Mouse (Mus musculus) heart, embryonic 14.5 days (tissue): ENCODE results near the gene Mast4. TPM values are rescaled to one million over a fixed set of nuclear protein-coding genes. Genes with fewer than 3 reads are reported as not detected.
A peak's percentile ranks its signal among the peaks of the same experiment; 100 is the strongest.

Source experiments
- ATAC-seq: fragments of 200-750 bp; cut with Nextera tagmentation; 2 replicates; pipeline ENCODE4 v1.8.0; 2017; ENCODE audit warnings: low read depth, moderate TSS enrichment; ENCODE audit not compliant: insufficient number of reproducible peaks, insufficient read depth, low FRiP score
- H3K27ac ChIP-seq, 2 experiments: fragments of 200-500 bp in 1 of 2; fragments of 300-500 bp in 1 of 2; sonication (generic) in 1 of 2; replicated peaks in 1 of 2; 2 replicates each; pipeline ENCODE4 v1.5.1; 2012 to 2014; ENCODE audit warnings: low read depth in 2 of 2, low read length in 2 of 2, control low read depth in 1 of 2, mild to moderate bottlenecking in 1 of 2, mixed read lengths in 1 of 2; ENCODE audit not compliant: control insufficient read depth in 1 of 2, insufficient read depth in 1 of 2
- H3K27me3 ChIP-seq: fragments of 300-500 bp; sonication (generic); 2 replicates; pipeline ENCODE4 v1.6.1; 2014; ENCODE audit warnings: mild to moderate bottlenecking, low read length, control low read depth; ENCODE audit not compliant: control insufficient read depth, insufficient read depth
- H3K36me3 ChIP-seq: fragments of 300-500 bp; sonication (generic); 2 replicates; pipeline ENCODE4 v1.6.1; 2014; ENCODE audit warnings: mild to moderate bottlenecking, control low read depth, low read length, mixed read lengths; ENCODE audit not compliant: control insufficient read depth, insufficient read depth
- H3K4me1 ChIP-seq, 2 experiments: fragments of 200-500 bp in 1 of 2; fragments of 300-500 bp in 1 of 2; sonication (generic) in 1 of 2; 2 replicates each; pipeline ENCODE4 v1.6.1; 2012 to 2014; ENCODE audit warnings: low read length in 2 of 2, control low read depth in 1 of 2, mixed read lengths in 1 of 2; ENCODE audit not compliant: control insufficient read depth in 2 of 2, insufficient read depth in 2 of 2
- H3K4me2 ChIP-seq: fragments of 300-500 bp; sonication (generic); 2 replicates; pipeline ENCODE4 v1.6.1; 2014; ENCODE audit warnings: mild to moderate bottlenecking, low read length
- H3K4me3 ChIP-seq, 2 experiments: fragments of 200-500 bp in 1 of 2; fragments of 300-500 bp in 1 of 2; sonication (generic) in 1 of 2; 2 replicates each; pipeline ENCODE4 v1.5.1; 2012 to 2014; ENCODE audit warnings: low read length in 2 of 2, mild to moderate bottlenecking in 2 of 2, control low read depth in 1 of 2, low read depth in 1 of 2, moderate library complexity in 1 of 2; ENCODE audit not compliant: control insufficient read depth in 1 of 2, insufficient read depth in 1 of 2
- H3K9ac ChIP-seq: fragments of 300-500 bp; sonication (generic); 2 replicates; pipeline ENCODE4 v1.6.1; 2014; ENCODE audit warnings: mild to moderate bottlenecking, low read length
- H3K9me3 ChIP-seq: fragments of 300-500 bp; sonication (generic); 2 replicates; pipeline ENCODE4 v1.6.1; 2016; ENCODE audit warnings: low read length, control low read depth; ENCODE audit not compliant: control insufficient read depth
- whole genome bisulfite sequencing: fragments of 180-500 bp; shearing (Covaris S2); extraction: QIAGEN DNeasy Blood & Tissue Kit; methylation state at CpG from one replicate; pipeline ENCODE4 v1.1.7; 2014; 5-methylcytosine and 5-hydroxymethylcytosine counted together
- polyA plus RNA-seq: library from polyadenylated mRNA; unstranded; fragments of >200 nt; fragmentation: Nextera tagmentation; extraction: Ambion mirVana; gene quantifications from 2 replicates; pipeline ENCODE4 v1.2.1, GENCODE M21; 2014

The Mast4 gene
- polyA plus RNA-seq, 1 experiment from 2014 or later = 54.1 TPM

DNA sequence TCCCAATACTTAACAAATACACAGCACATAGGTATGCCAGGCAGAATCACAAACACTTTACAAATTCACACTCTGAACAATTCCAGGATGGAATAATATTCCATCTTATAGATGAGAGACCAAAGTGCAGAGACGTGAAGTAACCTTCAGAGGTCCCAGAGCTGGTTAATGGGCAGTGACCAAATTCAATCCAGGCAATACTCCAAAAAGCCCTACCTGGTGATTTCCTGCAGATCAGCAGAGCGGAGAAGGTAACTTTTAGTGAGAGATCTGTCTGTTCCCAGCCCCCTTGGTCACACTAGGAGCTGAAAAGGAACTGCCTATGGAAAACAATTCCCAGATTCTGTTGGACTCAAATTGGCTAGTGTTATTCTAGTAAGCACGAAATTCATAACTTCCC, 316.6 kb downstream of the Mast4 start:
- Histone ChIP-seq H3K4me2 (no peak overlapping the region), H3K36me3 (no peaks in the 10 kb centered on the region), H3K9me3 (no peaks in the 10 kb centered on the region), H3K4me1 (peaks cover 4 to 14% of the 10 kb centered on the region in 2 experiments), H3K4me3 (no peak overlapping the region), H3K27ac (no peak overlapping the region), H3K9ac (no peak overlapping the region), H3K27me3 (no peaks in the 10 kb centered on the region)
- ATAC-seq = no peak
- WGBS = 93% methylated on average over 3 of the region's 3 CpGs

- Histone ChIP-seq H3K27ac (peak overlapping the region; percentile 51 to 56; a peak in 2 of 4 replicates), H3K4me2 (no peak overlapping the region), H3K27me3 (no peaks in the 10 kb centered on the region), H3K4me3 (no peak overlapping the region), H3K4me1 (peaks cover 2 to 5% of the 10 kb centered on the region in 2 experiments; a peak in 2 of 4 replicates), H3K9me3 (peaks cover 4% of the 10 kb centered on the region; the same call in 1 of the 2 replicates), H3K36me3 (no peaks in the 10 kb centered on the region), H3K9ac (no peak overlapping the region)
- ATAC-seq = peak; percentile 47; the same call in 1 of the 2 replicates
- WGBS = 59% methylated on average over 3 of the region's 3 CpGs
Observed at GRCm38 (mm10) chr13:103015131-103015750, 319.1 kb downstream of the Mast4 start.

DNA sequence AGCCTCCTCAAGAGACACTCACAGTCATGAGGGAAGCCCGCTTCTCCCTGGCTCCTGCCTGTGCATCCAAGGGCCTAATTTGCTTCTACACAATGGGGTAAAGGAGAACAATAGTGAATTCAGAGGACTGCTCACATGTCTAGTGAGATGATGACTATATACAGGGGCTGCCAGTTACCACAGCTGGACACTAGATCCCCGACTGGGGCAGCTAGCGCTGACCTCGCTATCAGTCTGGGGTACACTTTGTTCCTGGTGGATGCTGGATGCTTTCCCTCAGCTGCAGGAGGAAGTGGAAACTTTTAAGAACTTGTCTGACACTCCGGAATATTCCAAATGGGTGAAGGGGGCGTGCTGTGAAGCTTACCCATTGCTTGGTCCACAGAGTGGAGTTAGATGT, 319.7 kb downstream of the Mast4 start:
- no peak for ATAC-seq

GRCm38 (mm10) chr13:103014222-103014621, 320.1 kb downstream of the Mast4 start:
- Histone ChIP-seq H3K36me3 (no peaks in the 10 kb centered on the region), H3K9ac (no peak overlapping the region), H3K4me2 (no peak overlapping the region), H3K4me1 (peaks cover 2 to 5% of the 10 kb centered on the region in 2 experiments; a peak in 2 of 4 replicates), H3K4me3 (no peak overlapping the region), H3K9me3 (peaks cover 4% of the 10 kb centered on the region; the same call in 1 of the 2 replicates), H3K27me3 (no peaks in the 10 kb centered on the region), H3K27ac (peak overlapping the region in 1 of 2 experiments; percentile 51; a peak in 1 of 4 replicates)
- WGBS = 75% methylated on average over 1 of the region's 1 CpGs
- no peak for ATAC-seq

More for the DNA sequence above, 319.7 kb downstream of the Mast4 start:
- H3K27me3 ChIP-seq = no peaks in the 10 kb centered on the region
- no peak overlapping the region for H3K9ac ChIP-seq
- H3K9me3 ChIP-seq = peaks cover 4% of the 10 kb centered on the region; the same call in 1 of the 2 replicates
- H3K4me2 ChIP-seq = no peak overlapping the region
- H3K4me3 ChIP-seq = no peak overlapping the region
- peaks cover 2 to 5% of the 10 kb centered on the region in 2 experiments; a peak in 2 of 4 replicates for H3K4me1 ChIP-seq
- 59% methylated on average over 6 of the region's 6 CpGs for WGBS
- H3K36me3 ChIP-seq = no peaks in the 10 kb centered on the region
- peak overlapping the region; percentile 51 to 56; a peak in 2 of 4 replicates for H3K27ac ChIP-seq

- no peak overlapping the region for H3K4me3 ChIP-seq
- no peaks in the 10 kb centered on the region for H3K9me3 ChIP-seq
- H3K27ac ChIP-seq = no peak overlapping the region
- no peaks in the 10 kb centered on the region for H3K27me3 ChIP-seq
- no peak for ATAC-seq
- H3K9ac ChIP-seq = no peak overlapping the region
- 82% methylated on average over 2 of the region's 2 CpGs for WGBS
- H3K36me3 ChIP-seq = no peaks in the 10 kb centered on the region
- H3K4me2 ChIP-seq = no peak overlapping the region
- H3K4me1 ChIP-seq = peaks cover 6 to 9% of the 10 kb centered on the region in 2 experiments; a peak in 3 of 4 replicates
Observed at GRCm38 (mm10) chr13:103005227-103005626, 329.1 kb downstream of the Mast4 start.

- no peak overlapping the region for H3K27ac ChIP-seq
- H3K9me3 ChIP-seq = no peaks in the 10 kb centered on the region
- H3K4me2 ChIP-seq = no peak overlapping the region
- H3K4me3 ChIP-seq = no peak overlapping the region
- no peaks in the 10 kb centered on the region for H3K27me3 ChIP-seq
- H3K36me3 ChIP-seq = no peaks in the 10 kb centered on the region
- no peak for ATAC-seq
- H3K9ac ChIP-seq = no peak overlapping the region
- H3K4me1 ChIP-seq = peaks cover 6 to 9% of the 10 kb centered on the region in 2 experiments; a peak in 3 of 4 replicates
- 90% methylated on average over 1 of the region's 1 CpGs for WGBS
Observed at GRCm38 (mm10) chr13:103001831-103002230, 332.5 kb downstream of the Mast4 start.

GRCm38 (mm10) chr13:103000891-103001290, 333.4 kb downstream of the Mast4 start:
- Histone ChIP-seq H3K27ac (no peak overlapping the region), H3K4me2 (no peak overlapping the region), H3K4me3 (no peak overlapping the region), H3K9me3 (no peaks in the 10 kb centered on the region), H3K9ac (no peak overlapping the region), H3K4me1 (peaks cover 6 to 9% of the 10 kb centered on the region in 2 experiments; a peak in 3 of 4 replicates), H3K27me3 (no peaks in the 10 kb centered on the region), H3K36me3 (no peaks in the 10 kb centered on the region)
- WGBS = 56% methylated on average over 7 of the region's 7 CpGs
- no peak for ATAC-seq
